Mouse (Mus musculus): ENCODE measurements around the gene Sirpb1c.
"Not testable (repeated sequence)": the region's sequence is repeated elsewhere in the genome, so short reads cannot be mapped to it uniquely, and the experiment has no call there.

Sirpb1c gene

GRCm38 (mm10) chr3:15848280-15848679, at the start of gene Sirpb1c:
TSS of gene Sirpb1c (minus strand) at chr3:15848528.
- DNase-seq (ENCODE audit: low read depth, low spot score): not testable (repeated sequence)

- no peak for DNase-seq (ENCODE audit: low read depth, low spot score)
Measured at GRCm38 (mm10) chr3:15886380-15886779, 38.1 kb upstream of the Sirpb1c start.

GRCm38 (mm10) chr3:15855773-15856172, 7.4 kb upstream of the Sirpb1c start:
- not testable (repeated sequence) for DNase-seq (ENCODE audit: low read depth, low spot score)

- no peak for DNase-seq (ENCODE audit: low read depth, low spot score)
Measured at GRCm38 (mm10) chr3:15849922-15850321, 1.6 kb upstream of the Sirpb1c start.

GRCm38 (mm10) chr3:15847332-15848047, 838 bp downstream of the Sirpb1c start:
- no peak for DNase-seq (ENCODE audit: low read depth, low spot score)

GRCm38 (mm10) chr3:15773642-15774041, 74.7 kb downstream of the Sirpb1c start:
- DNase-seq (ENCODE audit: low read depth, low spot score): not testable (repeated sequence)

Data from skeletal muscle tissue, adult 2 months (tissue).